Mouse (Mus musculus) megakaryocyte progenitor cell, adult 5-6 weeks (primary cell): Measurements from ENCODE around the gene Adat2. TPM values are rescaled to one million over a fixed set of nuclear protein-coding genes. Genes with fewer than 3 reads are reported as not detected.

Experiments
- ATAC-seq: replicated peaks from 2 replicates; pipeline ENCODE4 v1.8.0; 2016; ENCODE audit warnings: mild to moderate bottlenecking, moderate TSS enrichment, inconsistent platforms; ENCODE audit not compliant: poor library complexity
- total RNA-seq, 2 experiments: library from RNA; stranded (forward) in 1 of 2; stranded (reverse) in 1 of 2; fragments of 157-497, 149-512 nt in 1 of 2; fragments of 200-1000 nt in 1 of 2; gene quantifications; 2 replicates each; pipeline versions ENCODE4 v1.2.3 to v1.2.4; 2015 to 2017

The Adat2 gene
- total RNA-seq, 2 experiments from 2014 or later: 4.6 to 12.0 TPM

DNA sequence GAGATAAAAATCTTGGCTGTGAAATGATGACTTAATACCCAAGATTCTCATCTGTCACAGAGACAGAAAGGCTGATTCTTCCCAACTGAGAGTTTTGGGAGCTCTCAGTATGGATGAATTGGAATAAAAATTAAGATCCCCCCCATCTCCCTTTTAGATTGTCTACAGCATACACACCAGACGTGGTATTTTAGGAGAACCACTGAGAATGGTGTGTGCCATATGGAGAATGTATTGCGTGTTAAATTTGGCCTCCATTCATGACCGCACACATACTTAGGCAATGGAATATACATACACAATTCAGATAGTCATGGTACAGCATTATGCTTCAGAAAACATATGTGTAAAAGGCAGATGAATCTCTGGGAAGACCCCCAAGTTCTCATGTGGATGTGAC is 40.8 kb downstream of the Adat2 start:
- no peak for ATAC-seq

DNA sequence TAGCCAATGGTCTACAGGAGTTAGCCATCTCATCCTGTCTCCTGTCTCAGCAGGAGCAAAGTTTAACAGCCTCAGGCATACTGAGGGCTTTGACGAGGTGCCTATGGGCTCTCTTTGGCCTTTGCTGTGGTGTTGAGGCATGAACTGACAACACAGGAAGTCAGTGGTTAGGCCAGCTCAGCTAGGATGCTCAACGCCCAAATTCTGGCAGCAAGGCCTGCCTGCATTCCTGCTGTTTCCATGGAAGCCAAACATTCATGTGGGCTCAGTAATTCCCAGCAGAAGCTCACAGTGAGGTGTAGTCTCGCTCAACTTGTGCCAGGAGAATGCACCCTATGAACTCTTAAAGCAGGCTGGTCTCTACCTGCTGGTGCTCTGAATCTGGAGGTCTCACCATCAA is 43.4 kb downstream of the Adat2 start:
- ATAC-seq: no peak

GRCm38 (mm10) chr10:13596866-13597265 is 44.2 kb downstream of the Adat2 start:
- ATAC-seq: no peak

DNA sequence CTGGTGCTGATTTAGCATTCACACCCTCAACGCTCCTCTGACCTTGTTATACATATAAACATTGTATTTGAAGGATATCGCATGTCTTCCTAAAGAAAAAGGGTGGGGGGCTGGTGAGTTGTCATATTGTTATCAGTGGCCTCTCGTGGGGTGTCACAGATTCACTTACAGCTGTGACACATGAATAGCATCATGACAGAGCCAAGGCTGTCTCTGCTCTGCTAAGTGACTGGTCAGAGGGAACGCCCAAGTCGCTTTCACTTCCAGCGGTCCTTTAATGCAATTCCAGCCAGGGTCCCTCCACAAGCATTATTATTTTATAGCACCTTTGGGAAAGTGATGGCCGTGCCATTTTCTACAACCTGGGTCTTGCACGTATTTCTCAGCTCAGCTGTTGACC is 44.8 kb downstream of the Adat2 start:
- ATAC-seq: no peak

GRCm38 (mm10) chr10:13600926-13601325 is 48.2 kb downstream of the Adat2 start:
- no peak for ATAC-seq

Other genes with a start within 250 kb of the Adat2 start
- gene Phactr2, start 78.5 kb upstream of the Adat2 start, total RNA-seq (2015): 26.2 and 26.4 TPM in 2 replicates
- gene Phactr2, start 78.5 kb upstream of the Adat2 start, total RNA-seq (2017): 21.7 and 24.4 TPM in 2 replicates
- gene Fuca2, start 53.4 kb upstream of the Adat2 start, total RNA-seq (2015): 149 and 158 TPM in 2 replicates
- 95.1 and 101 TPM in 2 replicates for gene Fuca2, start 53.4 kb upstream of the Adat2 start, total RNA-seq (2017)
- gene Pex3, start 248 bp downstream of the Adat2 start, total RNA-seq (2015): 40.5 and 41.2 TPM in 2 replicates
- 21.6 and 23.1 TPM in 2 replicates for gene Pex3, start 248 bp downstream of the Adat2 start, total RNA-seq (2017)